Mouse (Mus musculus): ENCODE results near the gene Edil3. TPM values are rescaled to one million over a fixed set of nuclear protein-coding genes. Genes with fewer than 3 reads are reported as not detected.

Edil3 gene
- total RNA-seq, 2 experiments from 2014 or later: 67.3 to 73.8 TPM

- Histone ChIP-seq H3K27ac (peak overlapping the region; percentile 72), H3K4me3 (peak overlapping the region; percentile 0; the same call in 1 of the 2 replicates)
- TF ChIP-seq CTCF (conservative IDR thresholded peaks at IDR 0.05): no peak
- no peak for DNase-seq (ENCODE audit: low spot score in 2 of 2)
Observed at GRCm38 (mm10) chr13:88828362-88828761, 7.1 kb downstream of the Edil3 start.

- no peak for DNase-seq (ENCODE audit: low spot score in 2 of 2)
- TF ChIP-seq CTCF (conservative IDR thresholded peaks at IDR 0.05): no peak
- Histone ChIP-seq H3K27ac (no peak overlapping the region), H3K4me3 (no peak overlapping the region)
Observed at GRCm38 (mm10) chr13:88833732-88834131, 12.5 kb downstream of the Edil3 start.

GRCm38 (mm10) chr13:88849739-88850138 is 28.5 kb downstream of the Edil3 start:
- Histone ChIP-seq H3K4me3 (no peak overlapping the region), H3K27ac (no peak overlapping the region)
- TF ChIP-seq CTCF (conservative IDR thresholded peaks at IDR 0.05): no peak
- DNase-seq (ENCODE audit: low spot score in 2 of 2): no peak

GRCm38 (mm10) chr13:88879960-88880359 is 58.7 kb downstream of the Edil3 start:
- Histone ChIP-seq H3K27ac (no peak overlapping the region), H3K4me3 (no peak overlapping the region)
- no peak for TF ChIP-seq CTCF (conservative IDR thresholded peaks at IDR 0.05)
- DNase-seq (ENCODE audit: low spot score in 2 of 2): no peak

- DNase-seq (ENCODE audit: low spot score in 2 of 2): no peak
- H3K27ac ChIP-seq: no peak overlapping the region
- H3K4me3 ChIP-seq: no peak overlapping the region
- TF ChIP-seq CTCF (conservative IDR thresholded peaks at IDR 0.05): no peak
Observed at GRCm38 (mm10) chr13:88890728-88891127, 69.5 kb downstream of the Edil3 start.

- no peak for TF ChIP-seq CTCF (conservative IDR thresholded peaks at IDR 0.05)
- H3K27ac ChIP-seq: peak overlapping the region; percentile 75
- H3K4me3 ChIP-seq: no peak overlapping the region
- DNase-seq (ENCODE audit: low spot score in 2 of 2): no peak
Observed at GRCm38 (mm10) chr13:88900046-88900445, 78.8 kb downstream of the Edil3 start.

GRCm38 (mm10) chr13:88907405-88907804 is 86.1 kb downstream of the Edil3 start:
- no peak overlapping the region; the same call in 1 of the 2 replicates for H3K27ac ChIP-seq

GRCm38 (mm10) chr13:88908187-88908586 is 86.9 kb downstream of the Edil3 start:
- Histone ChIP-seq H3K27ac (no peak overlapping the region), H3K4me3 (no peak overlapping the region)
- no peak for TF ChIP-seq CTCF (conservative IDR thresholded peaks at IDR 0.05)
- no peak for DNase-seq (ENCODE audit: low spot score in 2 of 2)

More at GRCm38 (mm10) chr13:88907405-88907804, 86.1 kb downstream of the Edil3 start:
- no peak for DNase-seq (ENCODE audit: low spot score in 2 of 2)
- H3K4me3 ChIP-seq: no peak overlapping the region
- no peak for TF ChIP-seq CTCF (conservative IDR thresholded peaks at IDR 0.05)

GRCm38 (mm10) chr13:88916503-88916902 is 95.2 kb downstream of the Edil3 start:
- TF ChIP-seq CTCF (conservative IDR thresholded peaks at IDR 0.05): no peak
- Histone ChIP-seq H3K4me3 (no peak overlapping the region), H3K27ac (no peak overlapping the region)
- DNase-seq (ENCODE audit: low spot score in 2 of 2): no peak

GRCm38 (mm10) chr13:88929626-88930025 is 108.4 kb downstream of the Edil3 start:
- TF ChIP-seq CTCF (conservative IDR thresholded peaks at IDR 0.05): no peak
- no peak overlapping the region for H3K4me3 ChIP-seq
- DNase-seq (ENCODE audit: low spot score in 2 of 2): no peak
- H3K27ac ChIP-seq: no peak overlapping the region

- DNase-seq (ENCODE audit: low spot score in 2 of 2): peak in 1 of 2 experiments; percentile 29
Observed at GRCm38 (mm10) chr13:88938564-88938963, 117.3 kb downstream of the Edil3 start.

GRCm38 (mm10) chr13:88972355-88972754 is 151.1 kb downstream of the Edil3 start:
- no peak for DNase-seq (ENCODE audit: low spot score in 2 of 2)
- Histone ChIP-seq H3K4me3 (no peak overlapping the region), H3K27ac (no peak overlapping the region)
- no peak for TF ChIP-seq CTCF (conservative IDR thresholded peaks at IDR 0.05)

More at GRCm38 (mm10) chr13:88938564-88938963, 117.3 kb downstream of the Edil3 start:
- Histone ChIP-seq H3K4me3 (no peak overlapping the region), H3K27ac (no peak overlapping the region)
- TF ChIP-seq CTCF (conservative IDR thresholded peaks at IDR 0.05): no peak

- DNase-seq (ENCODE audit: low spot score in 2 of 2): no peak
- Histone ChIP-seq H3K4me3 (no peak overlapping the region), H3K27ac (no peak overlapping the region)
- no peak for TF ChIP-seq CTCF (conservative IDR thresholded peaks at IDR 0.05)
Observed at GRCm38 (mm10) chr13:89007696-89008427, 186.6 kb downstream of the Edil3 start.

GRCm38 (mm10) chr13:89012500-89012899 is 191.2 kb downstream of the Edil3 start:
- TF ChIP-seq CTCF (conservative IDR thresholded peaks at IDR 0.05): no peak
- H3K4me3 ChIP-seq: no peak overlapping the region
- no peak overlapping the region for H3K27ac ChIP-seq
- DNase-seq (ENCODE audit: low spot score in 2 of 2): no peak

Data from layer of hippocampus, adult 2 months (tissue).